Mouse (Mus musculus) granulocyte monocyte progenitor cell, adult 5-6 weeks (primary cell): Measurements from ENCODE around the gene Nrxn2. TPM values are rescaled to one million over a fixed set of nuclear protein-coding genes. Genes with fewer than 3 reads are reported as not detected.

Experiments used
- ATAC-seq: replicated peaks from 2 replicates; pipeline ENCODE4 v1.8.0; 2016; ENCODE audit warnings: mild to moderate bottlenecking, moderate TSS enrichment, inconsistent platforms; ENCODE audit not compliant: poor library complexity, severe bottlenecking
- total RNA-seq, 2 experiments: library from RNA; stranded (forward) in 1 of 2; stranded (reverse) in 1 of 2; fragments of 200-712, 200-1000 nt in 1 of 2; fragments of >200 nt in 1 of 2; fragmentation: Nextera tagmentation in 1 of 2; gene quantifications; 2 replicates each; pipeline ENCODE4 v1.2.3; 2014 to 2017

The Nrxn2 gene
- total RNA-seq (2014; fragmentation: Nextera tagmentation) (not detected in 2 replicates), total RNA-seq (2017) (not detected in 2 replicates)

- peak; percentile 70 for ATAC-seq
Observed at GRCm38 (mm10) chr19:6418233-6418879, at the start of gene Nrxn2. Gene Nrxn2 (plus strand): TSS chr19:6418731.

GRCm38 (mm10) chr19:6370175-6370574 lies 48.4 kb upstream of the Nrxn2 start:
- ATAC-seq = no peak

GRCm38 (mm10) chr19:6372433-6372832 lies 46.1 kb upstream of the Nrxn2 start:
- no peak for ATAC-seq

- peak; percentile 42 for ATAC-seq
Observed at GRCm38 (mm10) chr19:6373539-6374400, 44.8 kb upstream of the Nrxn2 start.

- no peak for ATAC-seq
Observed at GRCm38 (mm10) chr19:6374571-6374970, 44.0 kb upstream of the Nrxn2 start.

- 0 out of 2 replicates have a peak, but pooled peaks have one; percentile 2 for ATAC-seq
Observed at GRCm38 (mm10) chr19:6375423-6376254, 42.9 kb upstream of the Nrxn2 start.

GRCm38 (mm10) chr19:6376255-6376564 lies 42.3 kb upstream of the Nrxn2 start:
- ATAC-seq = peak; percentile 30

GRCm38 (mm10) chr19:6376643-6377042 lies 41.9 kb upstream of the Nrxn2 start:
- no peak for ATAC-seq

GRCm38 (mm10) chr19:6377327-6378040 lies 41.0 kb upstream of the Nrxn2 start:
- no peak for ATAC-seq

GRCm38 (mm10) chr19:6380411-6381166 lies 37.9 kb upstream of the Nrxn2 start:
- no peak for ATAC-seq

- no peak for ATAC-seq
Observed at GRCm38 (mm10) chr19:6381238-6381637, 37.3 kb upstream of the Nrxn2 start.

- no peak for ATAC-seq
Observed at GRCm38 (mm10) chr19:6382323-6382924, 36.1 kb upstream of the Nrxn2 start.

GRCm38 (mm10) chr19:6383470-6383869 lies 35.1 kb upstream of the Nrxn2 start:
- no peak for ATAC-seq

GRCm38 (mm10) chr19:6384128-6384527 lies 34.4 kb upstream of the Nrxn2 start, which contains the start of gene Pygm:
Gene Pygm (plus strand): TSS chr19:6384399.
- peak; percentile 69 for ATAC-seq

GRCm38 (mm10) chr19:6384954-6385353 lies 33.6 kb upstream of the Nrxn2 start:
- ATAC-seq = no peak

- ATAC-seq = no peak
Observed at GRCm38 (mm10) chr19:6385419-6385818, 33.1 kb upstream of the Nrxn2 start.

GRCm38 (mm10) chr19:6385821-6386220 lies 32.7 kb upstream of the Nrxn2 start:
- ATAC-seq = no peak

- no peak for ATAC-seq
Observed at GRCm38 (mm10) chr19:6386234-6386633, 32.3 kb upstream of the Nrxn2 start.

GRCm38 (mm10) chr19:6388006-6388405 lies 30.5 kb upstream of the Nrxn2 start:
- no peak for ATAC-seq
